Mouse (Mus musculus) T-helper 17 cell (primary cell): Measurements from ENCODE around the gene Pid1.
"Not testable (repeated sequence)": the region's sequence is repeated elsewhere in the genome, so short reads cannot be mapped to it uniquely, and the experiment has no call there.

Source experiments
- in situ Hi-C, 2 experiments: fragments of 300-600 bp; cut with MboI, MseI; formaldehyde crosslinking; loops; 1 replicate in 1 of 2; 2 replicates in 1 of 2; pipeline ENCODE4 v1.15.1; 2025; ENCODE audit warnings: high pct_unique_total_duplicates in 2 of 2

Pid1 gene

DNA sequence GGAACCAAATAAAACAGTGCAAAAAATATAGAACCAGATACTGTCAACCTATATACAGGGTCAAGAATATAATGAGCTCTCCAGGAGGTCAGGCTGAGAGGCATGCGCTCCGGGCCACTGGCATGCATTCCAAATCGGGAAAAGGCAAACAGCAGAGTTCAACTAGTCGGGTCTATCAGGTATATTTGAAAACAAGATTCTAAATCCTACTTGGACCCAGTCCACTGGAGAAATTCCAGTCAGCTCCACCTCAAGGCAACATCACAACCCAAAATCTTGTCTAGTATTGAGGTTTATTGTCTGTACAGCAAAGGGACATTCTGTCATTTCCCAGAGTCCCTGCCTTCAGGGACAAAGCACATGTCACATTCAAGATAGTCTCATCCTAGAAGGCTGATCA is 91.0 kb downstream of the Pid1 start:
- in situ Hi-C loops: no loop called here

DNA sequence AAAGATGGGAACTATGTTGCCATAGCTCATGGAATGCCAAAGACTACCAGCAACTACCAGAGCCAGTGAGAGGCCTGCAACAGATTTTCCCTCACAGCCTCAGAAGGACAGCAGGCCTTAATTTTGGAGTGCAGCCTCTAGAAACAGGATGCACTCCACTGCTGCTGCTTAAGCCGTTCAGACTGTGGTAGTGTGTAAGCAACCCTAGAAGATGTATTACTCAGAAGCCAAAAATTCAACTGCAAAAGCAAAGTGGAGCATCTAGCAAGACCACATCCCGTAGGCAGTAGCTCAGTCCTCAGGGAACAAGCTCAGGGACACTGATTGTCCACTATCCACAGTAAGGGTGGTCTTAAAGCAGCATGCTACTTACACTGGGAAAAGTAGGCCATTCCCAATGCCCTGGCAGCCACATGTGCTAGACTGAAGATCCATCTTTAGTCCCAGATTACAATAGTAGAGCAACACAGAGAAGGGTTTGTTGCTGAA is 92.2 kb downstream of the Pid1 start:
- in situ Hi-C loops: no loop called here

DNA sequence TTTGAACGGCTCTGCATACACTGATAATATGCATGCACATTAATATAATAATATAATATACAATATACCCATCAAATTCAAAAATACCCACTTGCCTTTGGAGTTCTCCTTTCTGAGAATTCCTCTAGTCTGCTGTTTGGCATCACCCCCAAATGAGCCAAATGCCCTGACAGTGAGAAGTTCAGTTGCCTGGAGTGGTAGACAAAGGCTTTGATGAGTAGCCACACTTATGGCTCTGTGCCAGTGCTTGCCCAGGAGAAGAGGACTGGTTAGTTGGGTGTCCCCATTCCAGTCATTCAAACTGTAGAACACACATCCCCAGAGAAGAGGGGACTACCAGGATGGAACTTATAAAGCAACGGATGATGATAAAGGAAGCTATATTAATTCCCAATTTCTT is 106.3 kb downstream of the Pid1 start:
- in situ Hi-C loops: no loop called here

DNA sequence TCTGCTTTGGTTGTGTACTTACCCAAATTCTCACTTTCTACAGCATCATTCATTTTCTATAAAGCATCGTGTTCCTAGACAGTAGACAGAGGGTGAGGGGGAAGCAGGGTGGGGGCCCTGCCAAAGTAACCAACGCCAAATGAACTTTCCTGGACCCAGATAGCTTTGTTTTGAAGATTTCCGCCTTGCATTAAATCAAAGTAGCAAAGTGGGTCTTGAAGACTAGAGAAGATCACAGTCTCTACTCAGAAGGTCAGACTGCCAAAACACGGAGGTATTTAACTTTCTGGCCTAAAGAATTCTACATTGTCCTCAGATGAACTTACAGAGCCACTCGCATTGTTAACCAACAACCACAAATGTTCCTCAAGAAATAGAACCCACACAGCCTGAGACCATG is 109.6 kb downstream of the Pid1 start:
- in situ Hi-C loops: no loop called here

DNA sequence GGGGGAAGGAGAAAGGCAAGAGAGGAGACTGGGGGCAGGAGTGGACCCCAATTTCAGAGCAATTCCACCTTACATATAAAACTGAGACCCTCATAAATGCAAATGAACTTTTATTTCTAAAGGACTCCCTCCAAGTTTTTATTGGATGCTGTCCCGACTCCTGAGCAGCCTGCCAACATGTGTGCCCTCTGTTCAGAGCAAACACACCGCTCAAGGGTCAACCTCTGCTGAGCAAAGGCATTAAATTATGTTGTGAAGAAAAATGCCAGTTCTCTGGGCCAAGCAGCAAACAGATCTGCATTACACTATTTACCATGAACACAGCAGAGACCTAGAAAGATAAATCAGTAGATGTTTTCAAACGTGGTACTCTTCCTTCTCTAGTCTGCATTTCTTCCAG is 110.1 kb downstream of the Pid1 start:
- in situ Hi-C loops: no loop called here

DNA sequence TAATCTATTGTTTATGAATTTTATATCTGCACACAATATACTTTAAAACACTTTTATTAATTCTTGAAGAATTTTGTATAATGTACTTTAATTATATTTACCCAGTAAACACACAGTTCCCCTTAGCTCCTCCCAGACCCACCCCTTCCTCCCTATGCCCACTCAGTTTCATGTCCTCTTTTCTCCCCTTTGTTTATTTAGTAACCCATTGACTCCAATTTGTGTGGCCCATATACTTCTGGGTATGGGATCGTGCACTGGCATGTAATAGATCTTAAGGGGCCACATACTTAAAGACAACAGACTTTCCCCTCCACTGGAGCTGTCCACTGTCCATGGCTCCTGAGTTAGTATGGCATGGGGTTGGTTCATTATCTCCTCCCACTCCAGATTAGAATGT is 112.8 kb downstream of the Pid1 start:
- in situ Hi-C loops: no loop called here

DNA sequence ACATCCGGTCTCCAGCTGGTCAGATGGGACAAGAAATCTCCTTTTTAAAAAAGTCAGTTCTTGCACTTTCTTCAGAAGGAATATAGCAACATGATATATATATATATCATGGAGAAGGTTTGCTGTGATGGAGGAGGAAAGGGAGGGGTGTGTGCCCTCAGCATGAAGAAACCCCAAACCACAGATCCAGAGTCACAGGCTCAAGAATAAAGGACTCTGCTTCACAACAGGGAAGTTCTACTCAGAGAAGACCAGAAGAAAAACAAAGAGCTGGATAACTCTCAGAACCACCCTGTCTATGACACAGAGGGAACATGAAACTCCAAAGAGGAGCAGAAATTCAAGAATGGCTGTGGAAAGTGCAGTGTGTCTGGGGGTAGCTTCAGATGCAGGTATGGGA is 113.2 kb downstream of the Pid1 start:
- in situ Hi-C loops: no loop called here

DNA sequence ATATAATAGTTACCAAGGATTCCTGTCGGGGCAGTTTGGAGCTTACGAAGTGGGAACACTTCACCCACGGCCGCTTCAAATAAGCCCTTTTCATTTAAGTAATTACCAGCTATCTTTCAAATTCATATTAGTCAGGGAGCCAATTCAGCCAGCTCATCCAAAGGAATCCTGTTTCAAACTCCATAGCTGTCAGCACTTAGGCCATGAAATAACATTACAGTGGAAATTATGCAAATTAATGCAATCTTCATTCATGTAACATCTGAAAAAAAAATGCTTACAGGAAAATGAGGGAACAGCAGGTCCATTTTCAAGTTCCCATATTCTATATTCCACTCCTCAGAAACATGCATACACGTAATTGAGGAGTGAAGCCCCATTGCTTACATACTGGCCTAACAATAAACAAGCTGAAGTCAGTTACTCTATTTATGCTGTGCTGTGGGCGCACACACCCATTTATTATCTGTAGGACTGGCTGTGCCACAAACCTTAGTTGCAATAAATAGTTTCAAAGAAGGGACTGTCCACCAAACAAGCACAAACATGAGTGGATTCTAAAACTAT is 114.1 kb downstream of the Pid1 start:
- in situ Hi-C loops: loop anchor here in 1 of 2 experiments (10.0 kb wide), 1 partner anchor 1655 kb away; no protein-coding TSS in a partner anchor

DNA sequence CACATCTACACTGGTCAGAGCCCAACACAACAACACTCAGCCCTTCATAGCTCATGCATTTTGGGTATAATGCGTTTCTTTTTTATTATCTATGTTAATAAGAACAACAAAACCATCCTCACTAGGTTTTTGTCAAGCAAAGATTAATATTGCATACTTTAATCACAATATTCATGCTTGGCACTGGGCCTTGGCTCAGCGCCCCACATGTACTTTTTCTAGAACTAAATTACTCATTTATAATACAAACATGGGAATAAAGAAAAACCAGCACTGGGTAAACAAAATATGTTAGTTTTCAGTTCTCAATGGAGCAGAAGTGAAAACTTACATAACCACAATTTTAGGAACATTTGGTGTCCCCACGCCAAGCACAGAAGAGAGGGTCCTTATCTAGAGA is 116.9 kb downstream of the Pid1 start:
- in situ Hi-C loops: loop anchor here in 1 of 2 experiments (10.0 kb wide), 1 partner anchor 1652 kb away; no protein-coding TSS in a partner anchor

DNA sequence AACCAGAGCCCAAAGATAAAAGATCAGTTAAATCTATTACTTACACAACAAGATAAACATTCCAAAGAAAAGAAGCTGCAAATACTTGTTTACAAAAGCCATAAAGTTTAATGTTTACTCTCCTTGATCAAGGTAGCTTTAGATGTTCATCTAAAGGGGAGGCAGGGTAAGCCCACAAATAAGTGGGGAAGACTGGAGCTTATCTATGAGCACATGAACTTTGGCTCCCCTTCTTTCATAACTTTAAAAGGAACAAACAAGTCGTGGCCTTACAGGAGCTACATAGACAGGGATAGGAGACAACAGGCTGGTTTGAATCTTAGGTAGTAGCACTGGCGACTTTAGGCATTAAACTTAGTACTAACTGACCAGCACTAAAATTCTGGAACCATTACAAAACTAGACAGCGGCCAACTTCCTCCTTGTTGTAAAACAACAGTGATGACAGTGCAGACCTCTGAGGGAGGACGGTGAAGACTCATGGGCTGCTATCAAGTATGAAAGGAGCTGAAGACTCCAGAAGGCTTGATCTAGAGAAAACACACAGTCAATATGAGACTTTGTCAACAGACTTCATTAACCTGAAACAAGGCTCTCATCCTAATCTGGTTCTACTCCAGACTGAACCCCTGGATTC is 122.7 kb downstream of the Pid1 start:
- in situ Hi-C loops: loop anchor here in 1 of 2 experiments (10.0 kb wide), 1 partner anchor 1647 kb away; no protein-coding TSS in a partner anchor

DNA sequence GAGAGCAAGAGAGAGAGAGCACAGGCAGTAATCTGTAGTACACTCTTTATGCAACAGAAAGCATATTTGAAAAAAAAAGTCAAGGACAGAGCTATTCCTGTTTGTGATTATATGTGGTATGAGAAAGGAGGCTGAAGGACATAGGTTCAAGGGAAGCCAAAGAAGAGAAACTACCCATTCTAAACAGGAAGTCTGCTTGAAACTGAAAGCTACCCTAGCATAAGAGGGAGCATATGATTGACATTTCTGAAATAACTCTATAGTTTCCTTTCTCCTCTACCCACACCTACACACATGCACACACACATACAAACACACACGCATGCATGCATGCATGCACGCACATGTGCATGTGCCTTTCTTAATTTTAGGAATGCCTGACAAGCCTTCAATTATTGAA is 123.8 kb downstream of the Pid1 start:
- in situ Hi-C loops: loop anchor here in 1 of 2 experiments (10.0 kb wide), 1 partner anchor 1645 kb away; no protein-coding TSS in a partner anchor

DNA sequence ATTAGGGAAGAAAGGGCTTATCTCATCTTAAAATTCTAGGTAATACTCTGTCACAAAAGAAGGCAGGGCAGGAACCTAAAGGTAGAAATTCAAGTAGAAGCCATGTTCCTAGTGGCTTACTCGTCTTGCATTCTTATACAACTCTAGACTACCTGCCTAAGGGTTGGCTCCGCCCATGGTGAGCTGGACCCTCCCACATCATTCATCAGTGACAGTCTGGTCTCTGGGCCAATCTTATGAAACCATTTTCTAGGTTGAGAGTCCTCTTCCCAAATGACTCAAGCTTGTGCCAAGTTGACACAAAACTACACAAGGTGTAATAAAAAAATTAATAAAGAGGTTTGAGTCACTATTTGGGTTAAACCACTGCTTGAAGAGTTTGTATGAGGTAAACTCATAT is 133.5 kb downstream of the Pid1 start:
- in situ Hi-C loops: loop anchor here in 1 of 2 experiments (10.0 kb wide), 1 partner anchor 1526 kb away; no protein-coding TSS in a partner anchor

DNA sequence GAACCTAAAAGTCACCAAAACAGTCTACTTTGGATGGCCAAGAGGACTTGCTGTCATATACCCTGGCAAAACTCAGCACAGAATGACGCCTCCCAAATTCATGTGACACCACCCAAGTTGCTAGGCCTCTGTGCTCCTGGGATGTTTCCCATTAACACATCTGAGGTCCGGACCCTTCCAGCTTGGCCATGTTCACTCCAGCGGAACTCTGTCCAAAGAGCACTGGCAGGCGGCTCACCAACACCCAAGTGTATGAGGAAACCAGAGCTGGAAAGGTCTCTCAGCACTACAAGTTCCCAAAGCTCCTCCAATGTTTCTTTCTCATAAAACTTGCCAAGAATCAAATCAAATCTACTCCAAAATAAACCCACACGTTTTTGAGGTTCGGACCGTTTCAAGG is 138.4 kb downstream of the Pid1 start:
- in situ Hi-C loops: no loop called here

DNA sequence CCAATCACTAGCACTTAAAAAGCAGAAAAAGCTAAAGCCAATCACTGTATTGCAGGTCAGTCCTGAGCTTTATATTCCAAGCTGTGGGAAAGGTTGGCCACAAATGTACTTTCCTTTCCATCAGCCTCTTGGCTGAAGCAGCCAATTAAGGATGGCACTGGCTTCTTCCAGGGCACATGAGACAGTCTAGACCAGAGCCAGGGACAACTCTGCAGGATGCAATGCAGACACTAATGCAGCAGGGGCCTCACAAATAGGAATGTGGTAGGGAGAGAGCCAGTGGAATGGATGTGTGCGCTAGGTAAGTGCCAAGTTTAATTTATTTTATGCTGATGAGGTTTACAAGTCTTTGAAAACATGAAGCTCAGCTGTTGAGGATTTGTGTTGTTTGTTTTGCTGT is 141.9 kb downstream of the Pid1 start:
- in situ Hi-C loops: no loop called here

DNA sequence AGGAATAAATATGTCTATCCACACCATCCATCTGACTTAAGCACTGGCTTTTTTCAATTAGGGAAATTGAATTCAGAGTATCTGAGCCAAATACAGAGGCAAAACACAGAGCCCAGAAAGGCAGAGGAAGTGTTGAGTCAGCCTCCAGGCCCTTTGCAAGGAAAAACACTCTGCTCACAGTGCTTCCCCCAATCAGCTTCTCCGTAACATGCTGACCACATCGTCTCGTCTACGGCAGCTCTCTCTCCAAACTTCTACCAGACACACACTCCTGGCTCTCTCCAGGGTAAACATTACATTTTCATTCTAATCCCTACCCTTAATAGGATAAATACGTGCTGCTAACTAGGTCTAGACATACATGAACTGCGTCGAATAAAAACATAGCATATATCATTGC is 145.4 kb downstream of the Pid1 start:
- in situ Hi-C loops: no loop called here

DNA sequence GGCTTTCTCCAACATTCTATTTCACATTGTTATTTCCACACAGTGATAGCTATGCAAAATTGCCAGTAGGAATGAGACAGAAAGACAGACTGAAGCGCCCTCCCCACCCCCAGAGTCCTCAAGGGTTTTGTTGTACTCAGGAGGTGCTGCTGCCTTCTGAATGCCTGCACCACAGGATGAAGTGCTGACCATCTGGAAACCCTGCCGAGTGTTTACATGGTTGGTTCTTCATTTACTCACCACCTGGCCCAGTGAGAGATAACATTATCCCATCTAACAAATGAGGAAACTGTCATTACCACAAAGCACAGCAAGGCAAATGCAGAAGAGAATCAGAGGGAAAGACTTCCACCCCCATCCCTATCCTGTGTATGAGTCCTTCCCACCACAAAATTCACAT is 146.2 kb downstream of the Pid1 start:
- in situ Hi-C loops: no loop called here

DNA sequence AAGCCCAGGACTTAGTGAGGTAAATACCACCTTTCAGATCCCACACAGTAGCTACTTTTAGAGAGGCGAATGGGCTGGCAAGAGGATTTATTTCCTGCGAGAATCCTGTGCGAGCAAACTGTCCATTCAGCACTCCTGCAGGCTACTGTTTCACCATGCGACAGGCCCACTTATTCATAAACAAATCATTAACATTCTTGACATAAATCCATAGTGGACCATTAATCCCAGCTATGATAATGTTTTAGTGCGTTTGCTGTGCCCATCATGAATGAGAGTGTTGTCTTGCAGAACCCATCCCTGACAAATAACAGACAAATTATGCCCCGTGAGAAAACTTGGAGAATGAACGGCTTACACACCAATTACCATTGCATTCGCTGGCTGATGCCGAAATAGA is 152.5 kb downstream of the Pid1 start:
- in situ Hi-C loops: no loop called here

DNA sequence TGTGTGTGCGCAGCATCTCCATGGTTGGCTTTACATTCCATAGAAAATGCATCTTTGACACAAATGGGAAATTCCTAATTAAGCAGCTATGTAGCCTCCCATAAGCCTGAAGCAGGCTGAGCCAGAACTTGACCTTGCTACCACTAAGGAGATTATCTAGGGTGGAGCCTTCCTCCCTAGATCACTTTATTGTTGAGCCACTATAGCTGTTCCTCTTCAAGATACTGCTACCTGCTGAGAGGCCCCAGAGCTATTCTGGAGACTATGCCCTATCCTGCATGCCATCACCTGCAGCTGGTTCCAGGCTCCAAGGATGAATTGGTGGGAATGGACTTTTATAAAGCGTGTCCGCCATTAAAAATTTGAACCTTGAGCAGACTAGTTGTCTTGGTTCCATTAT is 158.2 kb downstream of the Pid1 start:
- in situ Hi-C loops: not testable (repeated sequence)

DNA sequence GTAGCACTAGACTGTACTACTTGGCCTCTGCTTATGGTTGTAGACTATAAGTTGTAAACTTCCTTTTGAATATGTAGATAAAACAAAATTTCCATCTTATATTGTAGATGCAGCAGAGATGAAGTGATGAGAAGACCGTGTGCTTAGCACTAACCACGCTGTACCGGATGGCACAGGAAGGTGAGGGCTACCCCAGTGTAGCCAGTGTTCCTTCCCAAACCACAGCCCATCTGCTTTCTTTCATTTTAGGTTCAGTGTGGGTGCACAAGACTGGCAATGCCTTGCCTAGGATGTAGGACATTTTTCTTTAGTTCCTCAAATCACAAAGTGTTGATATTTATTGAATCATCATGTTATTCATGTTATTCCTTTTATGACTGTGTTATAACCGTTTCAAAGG is 160.5 kb downstream of the Pid1 start:
- in situ Hi-C loops: no loop called here

DNA sequence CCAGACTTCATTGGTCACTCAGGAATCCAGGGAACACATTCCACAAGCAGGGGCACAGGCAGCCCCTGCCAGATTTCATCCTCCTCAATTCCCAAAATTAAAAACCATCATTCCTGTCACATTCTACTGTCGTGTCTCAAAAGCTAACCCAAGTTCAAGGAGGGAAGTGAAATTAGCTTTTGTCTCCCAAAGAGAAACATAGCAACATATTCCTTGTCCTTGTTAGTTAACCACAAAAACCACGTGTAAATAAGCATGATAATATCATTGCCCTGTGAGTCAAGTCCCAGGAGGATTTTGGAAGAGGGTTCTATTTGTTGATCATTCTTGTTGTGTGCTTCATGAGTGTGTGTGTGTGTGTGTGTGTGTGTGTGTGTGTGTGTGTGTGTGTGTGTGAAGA is 164.1 kb downstream of the Pid1 start:
- in situ Hi-C loops: no loop called here

DNA sequence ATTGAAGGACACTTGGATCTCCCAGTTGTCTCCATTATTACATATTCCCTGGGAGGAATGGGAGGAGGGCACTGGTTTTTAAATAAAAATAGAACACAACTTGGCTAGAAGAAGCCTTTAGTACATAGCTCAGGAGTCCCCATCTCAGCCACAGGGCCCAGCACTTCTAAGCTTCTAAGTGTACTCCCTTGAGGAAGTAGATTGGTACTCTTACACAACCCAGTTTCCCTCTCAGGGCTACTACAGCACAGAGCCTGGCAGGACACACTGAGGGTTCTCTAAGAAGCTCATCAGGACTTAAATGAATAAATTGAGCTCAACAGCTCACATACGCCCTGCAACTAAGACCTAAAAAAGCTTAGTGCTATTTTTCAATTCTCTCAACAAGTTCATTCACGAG is 165.1 kb downstream of the Pid1 start:
- in situ Hi-C loops: no loop called here

DNA sequence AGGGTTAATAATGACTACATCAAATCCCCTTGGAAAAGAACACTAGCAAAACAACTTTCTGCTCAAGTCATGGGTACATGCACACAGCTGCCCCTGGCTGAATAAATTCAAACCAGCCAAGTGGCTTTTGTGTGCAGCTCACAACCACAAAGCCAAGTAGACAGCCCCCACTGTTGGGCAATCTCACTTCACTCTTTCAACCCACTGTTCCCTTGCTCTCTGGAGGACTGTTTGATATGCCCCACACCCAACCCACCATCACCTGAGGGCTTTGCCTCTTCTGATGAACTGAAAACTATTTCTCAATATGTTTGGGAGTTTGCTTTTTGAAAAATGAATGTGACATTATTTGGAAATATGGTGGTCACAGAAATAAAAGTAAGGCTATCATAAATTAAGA is 171.8 kb downstream of the Pid1 start:
- in situ Hi-C loops: no loop called here

DNA sequence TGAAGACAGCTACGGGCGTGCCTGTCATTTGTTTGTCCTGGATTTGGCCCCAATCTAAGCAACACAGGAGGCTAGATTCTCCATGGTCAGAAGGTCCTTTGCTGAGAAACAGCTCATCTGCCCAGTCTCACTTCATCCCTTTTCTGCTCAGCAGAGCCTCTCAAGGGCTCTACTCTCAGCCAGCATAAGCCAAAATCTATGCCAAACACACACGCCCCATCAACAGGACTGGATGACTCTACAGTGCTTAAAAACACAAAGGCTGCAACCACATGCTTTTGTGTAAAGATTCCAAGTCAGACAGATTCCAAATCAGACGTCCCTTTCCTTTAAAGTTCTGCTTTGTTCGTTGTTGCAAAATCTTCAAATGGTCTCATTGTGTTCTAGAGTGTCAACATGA is 174.5 kb downstream of the Pid1 start:
- in situ Hi-C loops: no loop called here
